Mouse (Mus musculus) neural tube, embryonic 12.5 days (tissue): ENCODE data around the gene Foxk1. TPM values are rescaled to one million over a fixed set of nuclear protein-coding genes. Genes with fewer than 3 reads are reported as not detected.

Experiments
- ATAC-seq: fragments of 200-750 bp; cut with Nextera tagmentation; 2 replicates; pipeline ENCODE4 v1.8.0; 2017; ENCODE audit warnings: low read depth, mild to moderate bottlenecking, moderate TSS enrichment, moderate library complexity; ENCODE audit not compliant: low FRiP score
- H3K27ac ChIP-seq: fragments of 300-500 bp; sonication (generic); 2 replicates; pipeline ENCODE4 v1.5.1; 2016
- H3K27me3 ChIP-seq: fragments of 300-500 bp; sonication (generic); replicated peaks from 2 replicates; pipeline ENCODE4 v1.6.1; 2016; ENCODE audit warnings: mild to moderate bottlenecking
- H3K36me3 ChIP-seq: fragments of 300-500 bp; sonication (generic); 2 replicates; pipeline ENCODE4 v1.6.1; 2016; ENCODE audit warnings: mild to moderate bottlenecking
- H3K4me1 ChIP-seq: fragments of 300-500 bp; sonication (generic); 2 replicates; pipeline ENCODE4 v1.6.1; 2016
- H3K4me2 ChIP-seq: fragments of 300-500 bp; sonication (generic); replicated peaks from 2 replicates; pipeline ENCODE4 v1.6.1; 2016; ENCODE audit warnings: mild to moderate bottlenecking
- H3K4me3 ChIP-seq: fragments of 300-500 bp; sonication (generic); 2 replicates; pipeline ENCODE4 v1.5.1; 2016
- H3K9ac ChIP-seq: fragments of 300-500 bp; sonication (generic); 2 replicates; pipeline ENCODE4 v1.6.1; 2016; ENCODE audit warnings: mild to moderate bottlenecking
- H3K9me3 ChIP-seq: fragments of 300-500 bp; sonication (generic); 2 replicates; pipeline ENCODE4 v1.6.1; 2016; ENCODE audit warnings: mild to moderate bottlenecking
- WGBS: fragments of 180-500 bp; shearing (Covaris S2); methylation state at CpG from one replicate; pipeline ENCODE4 v1.1.7; 2016; 5-methylcytosine and 5-hydroxymethylcytosine counted together
- polyA plus RNA-seq: library from polyadenylated mRNA; unstranded; fragments of >200 nt; fragmentation: Nextera tagmentation; extraction: Ambion mirVana; gene quantifications from 2 replicates; pipeline ENCODE4 v1.2.1, GENCODE M21; 2016

Foxk1 gene
- polyA plus RNA-seq, 1 experiment from 2014 or later, result 7.2 TPM

DNA sequence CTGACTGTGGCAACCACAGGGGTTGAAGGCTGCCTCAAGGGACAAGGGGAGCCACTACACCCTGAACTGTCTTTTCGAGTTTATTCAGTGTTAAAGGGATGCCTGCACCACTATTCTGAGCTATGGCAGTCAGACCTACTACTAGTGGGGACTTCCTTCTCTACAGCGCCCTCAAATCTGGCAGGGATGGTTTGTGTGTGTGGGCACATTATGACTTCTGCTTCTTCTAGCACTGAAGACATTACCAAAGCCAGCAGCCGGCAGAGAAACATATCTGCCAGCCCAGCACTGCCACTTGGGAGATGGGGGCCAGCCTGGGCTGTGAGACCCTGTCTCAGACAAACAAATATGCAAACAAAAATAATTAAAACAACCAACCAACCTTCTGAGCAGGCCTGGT is 102.9 kb downstream of the Foxk1 start:
- peaks cover 16% of the 10 kb centered on the region for H3K4me1 ChIP-seq
- H3K36me3 ChIP-seq, result peaks cover 2% of the 10 kb centered on the region
- H3K4me2 ChIP-seq, result no peak overlapping the region
- H3K27me3 ChIP-seq, result no peaks in the 10 kb centered on the region
- H3K9ac ChIP-seq, result no peak overlapping the region
- WGBS, result 82% methylated on average over 3 of the region's 3 CpGs
- no peak overlapping the region for H3K27ac ChIP-seq
- H3K9me3 ChIP-seq, result no peaks in the 10 kb centered on the region
- no peak for ATAC-seq
- H3K4me3 ChIP-seq, result no peak overlapping the region

- Histone ChIP-seq H3K36me3 (peaks cover 2% of the 10 kb centered on the region), H3K9ac (no peak overlapping the region), H3K9me3 (no peaks in the 10 kb centered on the region), H3K4me1 (peaks cover 16% of the 10 kb centered on the region), H3K4me3 (no peak overlapping the region), H3K27ac (no peak overlapping the region), H3K27me3 (no peaks in the 10 kb centered on the region), H3K4me2 (no peak overlapping the region)
- WGBS, result 83% methylated on average over 3 of the region's 3 CpGs
- ATAC-seq, result no peak
Measured at GRCm38 (mm10) chr5:142505695-142506423, 104.6 kb downstream of the Foxk1 start.

DNA sequence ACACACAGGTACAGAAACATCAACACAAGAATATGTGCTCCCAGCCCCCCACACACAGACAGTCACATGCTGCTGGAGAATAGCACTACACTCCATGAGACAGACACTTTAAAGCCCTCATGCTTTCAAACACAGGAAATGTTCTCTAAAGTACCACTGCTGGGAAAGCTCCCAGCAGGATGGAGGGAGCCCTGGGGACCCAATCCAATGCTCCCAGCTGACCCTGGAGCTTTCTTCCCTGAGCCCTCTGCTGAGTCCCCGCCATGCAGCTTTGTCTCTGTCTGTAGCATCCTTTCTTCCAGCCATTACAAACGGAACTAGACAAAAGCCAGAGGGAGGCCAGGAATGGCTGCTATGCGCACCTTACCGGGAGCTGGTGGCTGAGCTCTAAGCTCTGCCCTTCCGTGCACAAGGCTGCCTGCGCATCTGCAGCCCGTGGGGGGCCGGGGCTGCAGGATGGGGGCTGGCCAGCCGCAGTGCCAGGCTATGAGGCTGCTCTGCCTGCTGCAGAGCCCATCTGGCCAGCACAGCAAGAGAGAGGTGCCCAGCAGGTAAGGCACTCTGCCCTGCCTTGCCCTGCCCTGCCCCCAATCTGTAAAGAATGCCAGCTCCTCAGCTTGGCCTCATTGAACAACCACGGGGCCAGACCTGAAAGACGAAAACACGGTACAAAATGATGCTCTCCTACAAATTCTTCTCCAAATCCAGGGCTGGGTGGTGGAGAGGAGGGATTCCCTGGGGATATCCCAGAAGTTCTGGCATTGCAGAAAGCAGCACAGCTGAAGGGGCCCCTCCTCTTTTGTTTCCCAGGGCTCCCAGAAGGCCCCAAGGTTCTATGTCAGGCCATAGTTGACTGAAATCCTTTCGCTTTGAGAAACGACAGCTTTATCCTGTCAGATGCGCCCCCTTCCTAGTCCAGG is 108.1 kb downstream of the Foxk1 start:
- Histone ChIP-seq H3K4me2 (peak overlapping the region; percentile 47), H3K9me3 (no peaks in the 10 kb centered on the region), H3K9ac (peak overlapping the region; percentile 30; the same call in 1 of the 2 replicates), H3K27ac (no peak overlapping the region), H3K36me3 (peaks cover 2% of the 10 kb centered on the region), H3K4me1 (peaks cover 15% of the 10 kb centered on the region), H3K4me3 (no peak overlapping the region), H3K27me3 (no peaks in the 10 kb centered on the region)
- 0 out of 2 replicates have a peak, but pooled peaks have one; percentile 35 for ATAC-seq
- WGBS, result 16% methylated on average over 15 of the region's 15 CpGs

DNA sequence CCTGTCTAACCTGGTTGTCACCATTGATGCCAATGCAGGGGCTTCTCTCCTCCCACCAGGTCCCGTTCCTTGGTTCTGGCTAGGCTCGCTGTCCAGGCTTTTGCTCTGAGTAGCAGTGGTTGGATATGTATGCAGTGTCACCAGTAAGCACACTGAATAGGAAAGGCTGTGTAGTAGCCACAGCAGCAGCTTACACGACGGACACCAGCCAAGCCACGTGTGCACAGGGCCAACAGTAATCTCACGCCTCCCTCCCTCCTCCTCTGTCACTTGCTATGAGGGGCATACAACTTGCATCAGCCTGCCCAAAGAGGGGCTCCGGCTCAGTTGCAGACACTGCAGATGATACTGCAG is 108.7 kb downstream of the Foxk1 start:
- Histone ChIP-seq H3K27ac (no peak overlapping the region), H3K9me3 (no peaks in the 10 kb centered on the region), H3K4me2 (no peak overlapping the region; the same call in 1 of the 2 replicates), H3K4me1 (peaks cover 15% of the 10 kb centered on the region), H3K9ac (no peak overlapping the region), H3K36me3 (peaks cover 2% of the 10 kb centered on the region), H3K4me3 (no peak overlapping the region), H3K27me3 (no peaks in the 10 kb centered on the region)
- 59% methylated on average over 7 of the region's 7 CpGs for WGBS
- ATAC-seq, result no peak

Other genes starting within 250 kb of the Foxk1 start
- gene Ap5z1, start 62.4 kb downstream of the Foxk1 start, polyA plus RNA-seq, result 15.7 and 17.7 TPM in 2 replicates
- 0.26 and 0.34 TPM in 2 replicates for gene Papolb, start 128.6 kb downstream of the Foxk1 start, polyA plus RNA-seq
- 9.6 and 14.1 TPM in 2 replicates for gene Radil, start 149.6 kb downstream of the Foxk1 start, polyA plus RNA-seq
- gene Mmd2, start 207.3 kb downstream of the Foxk1 start, polyA plus RNA-seq, result 14.2 and 16.4 TPM in 2 replicates
- gene Wipi2, start 226.2 kb downstream of the Foxk1 start, polyA plus RNA-seq, result 58.1 and 61.6 TPM in 2 replicates